Mouse (Mus musculus) intestine, embryonic 14.5 days (tissue): ENCODE results near the gene Tcf21. TPM values are rescaled to one million over a fixed set of nuclear protein-coding genes. Genes with fewer than 3 reads are reported as not detected.
A peak's percentile ranks its signal among the peaks of the same experiment; 100 is the strongest.

Experiments
- ATAC-seq: fragments of 200-750 bp; cut with Nextera tagmentation; replicated peaks from 2 replicates; pipeline ENCODE4 v1.8.0; 2017; ENCODE audit warnings: low read depth, moderate number of reproducible peaks, moderate TSS enrichment, moderate library complexity; ENCODE audit not compliant: low FRiP score, low TSS enrichment
- DNase-seq: peaks from one replicate; pipeline ENCODE4 v3.0.0-alpha.2; 2018; ENCODE audit warnings: low spot score
- H3K27ac ChIP-seq: fragments of 300-500 bp; sonication (generic); 2 replicates; pipeline ENCODE4 v1.5.1; 2014; ENCODE audit warnings: low read depth, mild to moderate bottlenecking, control low read depth
- H3K27me3 ChIP-seq: fragments of 300-500 bp; sonication (generic); replicated peaks from 2 replicates; pipeline ENCODE4 v1.6.1; 2014; ENCODE audit warnings: low read length, control low read depth; ENCODE audit not compliant: control insufficient read depth, insufficient read depth
- H3K36me3 ChIP-seq: fragments of 300-500 bp; sonication (generic); 2 replicates; pipeline ENCODE4 v1.6.1; 2014; ENCODE audit warnings: low read length, control low read depth; ENCODE audit not compliant: control insufficient read depth, insufficient read depth
- H3K4me1 ChIP-seq: fragments of 300-500 bp; sonication (generic); replicated peaks from 2 replicates; pipeline ENCODE4 v1.6.1; 2014; ENCODE audit warnings: low read length, control low read depth, mixed read lengths; ENCODE audit not compliant: control insufficient read depth, insufficient read depth
- H3K4me2 ChIP-seq: fragments of 300-500 bp; sonication (generic); 2 replicates; pipeline ENCODE4 v1.6.1; 2014; ENCODE audit warnings: low read length
- H3K4me3 ChIP-seq: fragments of 300-500 bp; sonication (generic); 2 replicates; pipeline ENCODE4 v1.5.1; 2014; ENCODE audit warnings: low read depth, low read length, control low read depth, mixed read lengths
- H3K9ac ChIP-seq: fragments of 300-500 bp; sonication (generic); 2 replicates; pipeline ENCODE4 v1.6.1; 2014; ENCODE audit warnings: mild to moderate bottlenecking, low read length
- H3K9me3 ChIP-seq: fragments of 300-500 bp; sonication (generic); 2 replicates; pipeline ENCODE4 v1.6.1; 2016; ENCODE audit warnings: low read length, control low read depth; ENCODE audit not compliant: control insufficient read depth
- WGBS: fragments of 180-500 bp; shearing (Covaris S2); extraction: QIAGEN DNeasy Blood & Tissue Kit; methylation state at CpG from one replicate; pipeline ENCODE4 v1.1.7; 2014; 5-methylcytosine and 5-hydroxymethylcytosine counted together
- polyA plus RNA-seq: library from polyadenylated mRNA; unstranded; fragments of >200 nt; fragmentation: Nextera tagmentation; extraction: Ambion mirVana; gene quantifications from 2 replicates; pipeline ENCODE4 v1.2.1, GENCODE M21; 2014

The Tcf21 gene
- polyA plus RNA-seq, 1 experiment from 2014 or later, result 257 TPM

DNA sequence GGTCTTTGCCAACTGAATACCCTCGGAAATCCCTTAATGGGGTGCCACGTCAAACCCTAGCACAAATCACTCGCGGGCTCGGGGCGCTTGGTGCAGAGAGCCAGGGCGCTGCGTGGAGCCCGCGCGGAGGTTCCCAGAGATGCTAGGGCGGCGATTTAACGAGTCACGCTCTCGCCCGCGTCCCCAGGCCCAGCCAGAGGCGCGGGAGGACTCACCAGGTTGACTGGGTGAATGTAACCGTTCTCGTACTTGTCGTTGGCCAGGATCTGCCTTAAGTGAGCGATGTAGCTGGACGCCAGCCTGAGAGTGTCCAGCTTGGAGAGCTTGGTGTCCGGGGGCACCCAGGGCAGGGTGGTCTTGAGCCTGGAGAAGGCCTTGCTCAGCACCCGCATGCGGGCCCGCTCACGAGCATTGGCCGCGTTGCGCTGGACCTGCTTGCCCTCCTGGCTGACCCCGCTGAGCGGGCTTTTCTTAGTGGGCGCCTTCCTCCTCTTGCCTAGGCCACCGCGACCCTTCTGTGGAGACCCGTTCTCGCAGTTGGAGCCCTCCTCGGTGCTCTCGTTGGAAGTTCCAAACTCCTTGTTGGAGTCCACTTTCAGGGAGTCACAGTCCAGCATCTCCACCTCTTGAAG lies 619 bp downstream of the Tcf21 start:
- H3K9me3 ChIP-seq, result no peaks in the 10 kb centered on the region
- ATAC-seq (peak; percentile 10; the same call in 1 of the 2 replicates), DNase-seq (peak; percentile 83)
- H3K4me3 ChIP-seq, result peak overlapping the region; percentile 76
- H3K4me1 ChIP-seq, result peaks cover 24% of the 10 kb centered on the region
- H3K27me3 ChIP-seq, result peaks cover 16% of the 10 kb centered on the region; the same call in 1 of the 2 replicates
- H3K4me2 ChIP-seq, result peak overlapping the region; percentile 49
- H3K9ac ChIP-seq, result peak overlapping the region; percentile 100
- 0 out of 2 replicates have a peak, but pooled peaks cover 6% of the 10 kb centered on the region for H3K36me3 ChIP-seq
- peak overlapping the region; percentile 99 for H3K27ac ChIP-seq
- 1% methylated on average over 42 of the region's 42 CpGs for WGBS

DNA sequence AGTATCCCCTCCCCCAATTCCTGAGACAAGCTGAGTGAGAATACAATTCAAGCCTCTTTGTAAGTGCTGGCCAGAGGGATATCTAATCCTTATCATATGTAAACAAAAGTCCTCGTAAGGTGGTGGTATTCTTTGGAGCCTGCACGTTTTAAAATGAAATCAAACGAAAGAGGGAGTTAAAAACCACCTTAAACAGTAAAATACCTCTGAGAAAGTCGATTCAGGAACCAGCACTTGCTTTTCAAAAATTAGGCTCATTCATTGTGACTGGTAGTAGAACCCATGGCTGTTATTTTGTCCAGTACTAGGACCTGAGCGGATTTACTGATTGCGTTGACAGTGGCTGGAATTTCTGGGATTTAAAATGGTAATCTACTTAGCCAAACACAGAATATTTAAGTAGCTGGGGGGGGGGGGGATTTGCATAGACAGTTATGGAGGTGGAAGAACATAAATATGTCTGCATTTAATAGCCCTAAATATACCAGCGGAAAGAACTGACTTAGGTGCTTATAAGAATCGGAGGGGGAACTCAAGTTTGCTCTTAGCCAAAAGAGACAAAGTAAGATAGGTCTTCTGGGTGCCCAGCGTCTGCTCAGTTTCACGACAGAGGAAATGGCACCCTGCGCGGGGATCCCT lies 1.3 kb downstream of the Tcf21 start:
- no peak for DNase-seq
- Histone ChIP-seq H3K27me3 (peaks cover 17% of the 10 kb centered on the region; the same call in 1 of the 2 replicates), H3K9me3 (no peaks in the 10 kb centered on the region), H3K36me3 (0 out of 2 replicates have a peak, but pooled peaks cover 6% of the 10 kb centered on the region), H3K4me3 (peak overlapping the region; percentile 76), H3K4me2 (peak overlapping the region; percentile 49), H3K27ac (peak overlapping the region; percentile 99), H3K9ac (peak overlapping the region; percentile 100), H3K4me1 (peaks cover 22% of the 10 kb centered on the region)
- ATAC-seq, result no peak
- WGBS, result 2% methylated on average over 12 of the region's 12 CpGs

DNA sequence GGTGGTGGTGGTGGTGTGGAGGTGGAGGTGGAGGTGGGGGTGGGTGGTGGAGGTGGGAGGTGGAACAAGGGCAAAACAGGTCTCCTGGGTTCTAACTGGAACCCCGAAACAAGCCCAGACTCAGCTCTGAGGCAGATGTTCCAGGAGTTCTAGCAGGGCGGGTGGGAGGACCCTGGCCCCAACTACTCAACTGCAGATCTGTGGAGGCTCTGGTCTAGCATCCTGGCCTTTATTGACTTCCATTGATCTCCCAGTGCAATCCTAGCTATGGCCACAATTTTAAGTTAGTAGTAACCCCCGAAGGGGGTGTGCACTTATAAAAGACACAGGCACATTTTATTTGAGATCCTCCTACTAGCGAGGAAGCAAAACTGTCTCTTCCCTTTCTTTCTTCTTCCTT lies 2.0 kb downstream of the Tcf21 start:
- ATAC-seq (no peak), DNase-seq (peak; percentile 73)
- peaks cover 19% of the 10 kb centered on the region; the same call in 1 of the 2 replicates for H3K27me3 ChIP-seq
- H3K36me3 ChIP-seq, result 0 out of 2 replicates have a peak, but pooled peaks cover 6% of the 10 kb centered on the region
- H3K4me1 ChIP-seq, result peaks cover 16% of the 10 kb centered on the region
- peak overlapping the region; percentile 43 for H3K4me2 ChIP-seq
- no peaks in the 10 kb centered on the region for H3K9me3 ChIP-seq
- H3K27ac ChIP-seq, result peak overlapping the region; percentile 99
- H3K4me3 ChIP-seq, result peak overlapping the region; percentile 76
- WGBS, result 2% methylated on average over 4 of the region's 4 CpGs
- H3K9ac ChIP-seq, result peak overlapping the region; percentile 100

DNA sequence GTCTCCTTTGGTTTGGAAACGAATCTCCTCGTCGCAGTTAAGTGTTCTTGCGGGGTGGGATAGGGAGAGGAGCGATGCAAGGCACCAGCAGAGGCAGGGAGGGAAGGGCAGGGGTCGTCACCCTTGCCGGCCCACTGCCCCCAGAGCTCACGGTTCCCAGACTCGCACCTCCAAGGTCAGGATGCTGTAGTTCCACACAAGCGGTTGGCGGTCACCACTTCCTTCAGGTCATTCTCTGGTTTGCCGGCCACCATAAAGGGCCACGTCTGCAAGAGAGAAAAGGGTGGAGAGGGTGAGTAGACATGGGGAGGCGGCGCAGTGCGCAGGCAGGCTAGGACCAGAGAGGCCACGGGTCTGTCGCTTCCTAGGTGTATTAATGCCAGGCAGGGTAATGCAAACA lies 2.4 kb downstream of the Tcf21 start:
- no peak for ATAC-seq
- peaks cover 19% of the 10 kb centered on the region; the same call in 1 of the 2 replicates for H3K27me3 ChIP-seq
- peaks cover 12% of the 10 kb centered on the region for H3K4me1 ChIP-seq
- H3K9me3 ChIP-seq, result no peaks in the 10 kb centered on the region
- peak overlapping the region; percentile 76 for H3K4me3 ChIP-seq
- H3K27ac ChIP-seq, result peak overlapping the region; percentile 99
- peak overlapping the region; percentile 43 for H3K4me2 ChIP-seq
- WGBS, result under 1% methylated on average over 18 of the region's 18 CpGs
- H3K36me3 ChIP-seq, result 0 out of 2 replicates have a peak, but pooled peaks cover 6% of the 10 kb centered on the region
- peak; percentile 74 for DNase-seq
- peak overlapping the region; percentile 100 for H3K9ac ChIP-seq

DNA sequence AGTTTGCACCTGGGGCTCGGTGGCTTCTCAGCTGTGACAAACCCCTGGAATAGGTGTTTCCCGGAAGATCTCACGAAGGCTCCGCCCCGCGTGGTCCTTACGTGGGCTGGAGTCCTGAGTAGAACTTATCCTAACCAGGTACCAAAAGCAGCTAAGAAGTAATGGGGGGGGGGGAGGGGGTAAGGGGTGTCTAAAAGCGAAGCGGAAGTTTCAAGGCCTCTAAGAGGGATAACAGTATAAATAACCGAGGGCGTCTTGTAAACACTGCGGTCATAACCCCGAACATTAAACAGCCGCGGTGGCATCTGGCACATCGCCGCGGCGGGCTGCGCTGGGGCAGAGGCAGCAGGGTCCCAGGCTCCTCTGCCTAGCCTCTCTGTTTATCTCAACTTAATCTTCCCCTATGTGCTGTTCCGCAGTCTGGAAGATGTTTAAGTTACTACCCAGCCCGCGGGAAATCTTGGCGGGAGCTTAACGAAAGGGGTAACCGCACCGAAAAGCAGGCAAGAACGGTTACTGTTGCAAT lies 3.7 kb downstream of the Tcf21 start:
- H3K36me3 ChIP-seq, result 0 out of 2 replicates have a peak, but pooled peaks cover 6% of the 10 kb centered on the region
- ATAC-seq (no peak), DNase-seq (peak; percentile 75)
- H3K4me2 ChIP-seq, result peak overlapping the region; percentile 69
- no peaks in the 10 kb centered on the region for H3K9me3 ChIP-seq
- peak overlapping the region; percentile 74 for H3K9ac ChIP-seq
- peaks cover 23% of the 10 kb centered on the region; the same call in 1 of the 2 replicates for H3K27me3 ChIP-seq
- peak overlapping the region; percentile 90 for H3K27ac ChIP-seq
- peak overlapping the region; percentile 37 for H3K4me3 ChIP-seq
- WGBS, result under 1% methylated on average over 28 of the region's 28 CpGs
- H3K4me1 ChIP-seq, result peaks cover under 1% of the 10 kb centered on the region; the same call in 1 of the 2 replicates

DNA sequence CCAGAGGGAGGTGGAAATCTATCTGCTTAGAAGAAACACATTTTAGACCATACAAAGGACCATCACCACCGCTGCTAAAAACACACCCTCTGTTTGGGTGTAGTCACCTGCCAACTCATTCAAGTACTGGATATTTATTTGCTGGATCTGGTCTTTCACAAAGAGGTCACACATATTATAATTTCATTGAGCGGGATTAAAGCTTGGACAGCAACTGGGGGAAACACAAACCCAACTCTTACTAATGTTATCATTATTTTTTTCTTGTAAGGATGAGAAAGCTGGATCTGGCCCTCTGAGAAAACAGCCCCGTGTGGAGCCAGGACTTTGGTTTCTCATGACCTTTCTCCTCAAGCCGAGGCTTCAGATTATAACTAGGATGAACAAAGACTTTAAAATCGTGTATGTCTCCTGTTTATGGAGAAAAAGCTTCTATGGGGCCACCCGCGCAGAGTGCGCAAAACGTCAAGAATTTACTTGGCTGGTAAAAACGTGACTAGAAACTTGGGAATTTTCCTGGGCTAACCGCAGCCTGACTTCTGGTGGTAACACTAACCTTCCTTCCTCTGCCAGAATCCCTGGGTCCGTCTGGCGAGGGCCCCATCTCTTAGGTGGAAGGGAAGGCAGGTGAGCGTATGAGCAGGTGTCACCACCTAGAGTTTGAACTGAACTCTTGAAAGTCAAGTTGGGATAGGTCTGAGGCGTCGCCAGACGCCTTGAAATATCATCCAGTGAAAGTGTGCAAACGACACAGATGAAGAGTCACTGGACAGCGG lies 4.3 kb downstream of the Tcf21 start:
- H3K9ac ChIP-seq, result peak overlapping the region; percentile 74
- H3K27ac ChIP-seq, result peak overlapping the region; percentile 90
- no peaks in the 10 kb centered on the region for H3K9me3 ChIP-seq
- DNase-seq (peak; percentile 69), ATAC-seq (no peak)
- H3K4me2 ChIP-seq, result peak overlapping the region; percentile 69
- H3K27me3 ChIP-seq, result peaks cover 25% of the 10 kb centered on the region; the same call in 1 of the 2 replicates
- 0 out of 2 replicates have a peak, but pooled peaks cover 6% of the 10 kb centered on the region for H3K36me3 ChIP-seq
- 5% methylated on average over 19 of the region's 19 CpGs for WGBS
- H3K4me1 ChIP-seq, result no peaks in the 10 kb centered on the region; the same call in 1 of the 2 replicates
- H3K4me3 ChIP-seq, result peak overlapping the region; percentile 37

DNA sequence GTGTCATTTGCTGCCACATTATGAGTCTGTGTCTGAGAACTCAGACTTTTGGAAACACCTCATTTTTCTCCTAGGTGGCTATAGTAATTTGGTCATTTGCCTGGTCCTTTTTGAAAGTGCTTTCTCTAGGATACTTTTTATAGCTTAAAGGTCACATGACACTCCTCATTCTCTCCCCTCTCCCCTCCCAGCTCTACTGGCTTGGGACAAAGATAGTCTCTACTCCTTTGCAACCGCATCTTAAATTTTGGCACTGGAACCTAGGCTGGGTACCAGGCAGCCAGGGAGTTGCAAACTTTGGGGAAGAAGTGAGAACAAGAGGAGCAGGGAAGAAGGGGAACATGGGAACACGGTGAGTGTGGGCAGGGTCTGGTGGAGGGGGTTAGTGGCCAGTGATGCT lies 5.2 kb downstream of the Tcf21 start:
- peak; percentile 73 for DNase-seq
- Histone ChIP-seq H3K4me3 (peak overlapping the region; percentile 37), H3K9ac (peak overlapping the region; percentile 74), H3K27ac (peak overlapping the region; percentile 90), H3K27me3 (peaks cover 25% of the 10 kb centered on the region; the same call in 1 of the 2 replicates), H3K4me1 (no peaks in the 10 kb centered on the region; the same call in 1 of the 2 replicates), H3K36me3 (0 out of 2 replicates have a peak, but pooled peaks cover 6% of the 10 kb centered on the region), H3K4me2 (peak overlapping the region; percentile 69), H3K9me3 (no peaks in the 10 kb centered on the region)
- WGBS, result 3% methylated on average over 2 of the region's 2 CpGs
- ATAC-seq, result no peak

DNA sequence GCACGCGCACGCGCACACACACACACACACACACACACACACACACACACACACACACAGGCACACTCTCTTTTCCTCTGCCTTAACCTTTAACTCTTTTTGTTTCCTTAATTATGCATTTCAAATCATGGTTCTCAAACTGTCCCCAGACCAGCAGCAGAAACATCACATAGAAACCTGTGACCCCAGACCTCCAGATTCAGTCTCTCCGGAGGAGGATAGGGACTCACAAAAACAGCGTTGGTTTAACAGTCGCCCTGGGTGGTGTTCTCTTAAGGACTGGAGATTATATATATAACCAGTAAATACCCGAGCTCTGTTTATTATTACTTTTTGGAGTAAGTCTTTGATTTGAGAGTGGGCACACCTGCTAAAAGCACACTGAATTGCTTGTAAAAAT lies 5.7 kb downstream of the Tcf21 start:
- H3K27ac ChIP-seq, result peak overlapping the region; percentile 90

More for the DNA sequence above, 5.7 kb downstream of the Tcf21 start:
- Histone ChIP-seq H3K9me3 (no peaks in the 10 kb centered on the region), H3K9ac (peak overlapping the region; percentile 74; the same call in 1 of the 2 replicates), H3K4me3 (0 out of 2 replicates have a peak overlapping the region, but pooled peaks have one; percentile 37), H3K36me3 (0 out of 2 replicates have a peak, but pooled peaks cover 6% of the 10 kb centered on the region), H3K27me3 (peaks cover 22% of the 10 kb centered on the region; the same call in 1 of the 2 replicates), H3K4me1 (no peaks in the 10 kb centered on the region; the same call in 1 of the 2 replicates), H3K4me2 (peak overlapping the region; percentile 69)
- ATAC-seq (no peak), DNase-seq (peak; percentile 62)
- 4% methylated on average over 4 of the region's 8 CpGs for WGBS
